Mouse (Mus musculus): ENCODE measurements around the gene Rwdd4a.

DNA sequence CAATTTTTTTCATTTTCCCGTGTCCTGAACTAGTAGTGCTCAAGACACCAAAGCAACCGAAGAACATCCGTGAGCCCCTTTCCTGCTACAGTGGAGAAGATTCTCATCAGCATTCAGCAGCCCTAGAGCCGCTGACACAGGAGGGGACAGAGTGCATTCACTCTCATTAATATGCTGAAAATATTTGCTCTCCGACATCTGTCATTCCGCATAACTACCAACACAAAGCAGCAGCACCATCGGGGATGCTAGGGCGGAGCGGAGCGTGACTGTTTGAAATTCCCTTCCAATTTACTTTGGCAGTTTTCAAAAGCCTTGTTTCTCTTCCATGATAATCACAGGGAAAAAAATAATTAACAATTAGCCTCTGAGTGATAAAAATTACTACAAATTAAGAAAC, 56.9 kb downstream of the Rwdd4a start:
- TF ChIP-seq CTCF (IDR thresholded peaks at IDR 0.05; ENCODE audit: low read depth) = no peak
- no peak for TF ChIP-seq EP300 (IDR thresholded peaks at IDR 0.05; ENCODE audit: low read depth)
